Mouse (Mus musculus): ENCODE data around the gene Klc1. TPM values are rescaled to one million over a fixed set of nuclear protein-coding genes. Genes with fewer than 3 reads are reported as not detected.

Gene Klc1
- polyA plus RNA-seq, 1 experiment from 2014 or later = 119 TPM

- WGBS (ENCODE audit: missing documents) = 53% methylated on average over 10 of the region's 10 CpGs
- Histone ChIP-seq H3K27ac (no peak overlapping the region), H3K4me3 (ENCODE audit: inconsistent target) (no peak overlapping the region), H3K79me2 (ENCODE audit: inconsistent target) (no peaks in the 10 kb centered on the region), H3K36me3 (ENCODE audit: inconsistent target) (0 out of 2 replicates have a peak, but pooled peaks cover 4% of the 10 kb centered on the region)
Measured at GRCm38 (mm10) chr12:111853011-111853436, 94.4 kb downstream of the Klc1 start.

GRCm38 (mm10) chr12:111853546-111853945, 94.9 kb downstream of the Klc1 start:
- H3K27ac ChIP-seq = no peak overlapping the region
- no peak overlapping the region for H3K4me3 ChIP-seq (ENCODE audit: inconsistent target)
- WGBS (ENCODE audit: missing documents) = 96% methylated on average over 4 of the region's 4 CpGs
- H3K79me2 ChIP-seq (ENCODE audit: inconsistent target) = no peaks in the 10 kb centered on the region
- H3K36me3 ChIP-seq (ENCODE audit: inconsistent target) = 0 out of 2 replicates have a peak, but pooled peaks cover 4% of the 10 kb centered on the region

DNA sequence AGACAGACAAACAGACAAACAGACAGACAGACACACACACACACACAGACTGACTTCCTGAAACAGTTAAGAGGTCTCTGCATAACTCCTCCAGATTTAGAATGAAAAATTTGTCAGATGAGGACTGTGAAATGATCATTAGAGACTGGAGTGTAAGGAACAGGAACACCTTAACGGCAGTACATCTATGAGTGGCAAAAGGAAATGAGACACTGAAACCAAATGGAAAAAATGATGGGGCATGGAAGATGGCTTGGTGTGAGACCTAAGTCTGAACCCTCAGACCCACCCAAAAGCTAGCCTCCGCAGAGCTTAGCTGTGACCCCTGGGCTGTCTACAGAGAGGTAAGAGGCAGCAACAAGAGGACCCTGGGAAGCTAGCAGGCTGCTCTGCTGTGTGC, 96.8 kb downstream of the Klc1 start:
- Histone ChIP-seq H3K36me3 (ENCODE audit: inconsistent target) (peaks cover 6% of the 10 kb centered on the region; the same call in 1 of the 2 replicates), H3K79me2 (ENCODE audit: inconsistent target) (no peaks in the 10 kb centered on the region), H3K4me3 (ENCODE audit: inconsistent target) (no peak overlapping the region), H3K27ac (no peak overlapping the region)
- 92% methylated on average over 2 of the region's 2 CpGs for WGBS (ENCODE audit: missing documents)

Other genes starting within 250 kb of the Klc1 start
- gene Eif5, start 220.8 kb upstream of the Klc1 start, polyA plus RNA-seq (2018) = 111 to 154 TPM (median 137 TPM) in 3 replicates
- gene Mark3, start 184.3 kb upstream of the Klc1 start, polyA plus RNA-seq (2018) = 20.7 to 24.6 TPM (median 23.1 TPM) in 3 replicates
- gene Ckb, start 86.5 kb upstream of the Klc1 start, polyA plus RNA-seq (2018) = 135 to 330 TPM (median 190 TPM) in 3 replicates
- 3.4 to 25.1 TPM (median 4.4 TPM) in 3 replicates for gene Trmt61a, start 80.7 kb upstream of the Klc1 start, polyA plus RNA-seq (2018)
- gene Bag5, start 45.6 kb upstream of the Klc1 start, polyA plus RNA-seq (2018) = 17.0 to 24.0 TPM (median 23.4 TPM) in 3 replicates
- gene Apopt1, start 45.6 kb upstream of the Klc1 start, polyA plus RNA-seq (2018) = 25.8 to 45.9 TPM (median 27.0 TPM) in 3 replicates
- 0.75 to 4.9 TPM (median 1.3 TPM) in 3 replicates for gene Xrcc3, start 55.0 kb downstream of the Klc1 start, polyA plus RNA-seq (2018)
- gene Zfyve21, start 55.3 kb downstream of the Klc1 start, polyA plus RNA-seq (2018) = 5.7 to 14.3 TPM (median 12.7 TPM) in 3 replicates
- 8.2 to 13.1 TPM (median 11.1 TPM) in 3 replicates for gene Ppp1r13b, start 149.3 kb downstream of the Klc1 start, polyA plus RNA-seq (2018)
- gene Atp5mpl, start 208.1 kb downstream of the Klc1 start, polyA plus RNA-seq (2018) = 292 to 513 TPM (median 455 TPM) in 3 replicates
- gene Tdrd9, start 212.7 kb downstream of the Klc1 start, polyA plus RNA-seq (2018) = not detected in 3 replicates
- not detected in 3 replicates for gene Rd3l, start 222.5 kb downstream of the Klc1 start, polyA plus RNA-seq (2018)